Mouse (Mus musculus): ENCODE measurements around the gene Tmed3. TPM values are rescaled to one million over a fixed set of nuclear protein-coding genes. Genes with fewer than 3 reads are reported as not detected.

Tmed3 gene
- polyA plus RNA-seq (2012; rRNA removed): 21.2 and 35.3 TPM in 2 replicates

DNA sequence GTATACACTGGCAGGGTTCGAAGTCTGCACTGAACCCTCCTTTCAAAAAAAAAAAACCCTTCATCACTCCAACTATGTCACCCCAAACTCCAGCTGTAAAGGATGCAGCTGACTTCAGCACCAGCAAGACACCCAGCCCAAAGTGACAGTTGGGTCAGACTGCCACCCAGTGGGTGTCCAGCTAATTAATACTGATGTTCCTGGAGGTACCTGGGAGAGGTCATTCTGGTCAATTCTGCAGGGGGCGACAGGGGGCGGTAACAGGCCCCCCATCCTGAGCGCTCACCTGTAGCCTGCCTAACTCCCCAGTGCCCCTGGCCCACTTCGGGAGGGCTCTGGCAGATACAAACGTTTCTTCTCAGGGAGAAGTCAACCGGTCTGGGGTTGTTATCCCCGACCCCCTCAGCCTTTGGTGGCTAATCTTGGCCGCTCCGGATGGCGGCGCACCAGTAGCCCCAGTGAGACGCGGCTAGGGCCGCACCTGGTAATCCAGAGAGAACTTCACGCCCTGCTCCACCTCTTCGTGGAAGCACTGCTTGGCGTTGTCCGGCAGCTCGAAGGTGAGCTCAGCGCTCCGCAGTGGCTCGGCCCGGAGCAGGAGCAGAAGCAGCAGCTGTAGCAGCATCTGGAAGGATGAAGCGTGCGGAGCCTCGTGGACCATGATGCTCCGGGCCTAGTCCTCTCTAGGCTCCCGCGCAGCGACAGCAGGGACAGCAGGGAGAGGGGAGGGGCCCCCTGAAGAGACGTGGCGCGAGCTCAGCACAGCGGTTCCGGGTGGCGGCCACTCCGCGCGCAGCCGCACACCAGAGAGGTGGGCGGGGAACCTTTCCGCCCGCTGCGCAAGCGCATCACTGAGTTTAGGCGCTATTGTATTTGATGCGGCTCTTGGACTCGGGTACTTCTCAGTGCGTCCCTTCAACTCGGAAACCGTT is at the start of gene Tmed3:
Gene Tmed3 (minus strand): TSS at position 804 of the 932 bp plus-strand sequence.

DNA sequence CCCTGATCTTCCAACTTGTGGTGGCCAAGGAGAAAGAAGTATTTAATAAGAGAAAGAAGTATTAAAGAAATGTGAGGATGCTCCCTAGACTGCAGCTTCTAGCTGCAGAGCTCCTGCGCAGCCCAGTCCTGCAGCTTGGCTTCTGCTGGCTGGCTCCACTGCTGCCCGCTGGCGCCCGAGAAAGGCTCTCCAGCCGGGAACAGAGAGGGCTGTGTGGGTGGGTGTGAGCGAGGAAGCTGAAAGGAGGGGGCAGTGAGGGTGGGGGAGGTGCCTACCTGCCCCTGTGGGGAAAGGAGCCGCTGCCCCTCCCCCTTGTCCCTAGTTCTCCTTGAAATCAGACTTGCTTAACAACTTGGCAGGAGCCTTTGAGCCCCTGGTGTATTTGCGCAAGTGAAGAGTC is 33.4 kb upstream of the Tmed3 start, which contains the start of gene Ankrd34c:
Gene Ankrd34c (minus strand): TSS at position 181 of the 400 bp plus-strand sequence.

Other genes starting within 250 kb of the Tmed3 start
- 0.08 and 0.60 TPM in 2 replicates for gene Minar1, start 81.9 kb downstream of the Tmed3 start, polyA plus RNA-seq (2012; rRNA removed)
- gene Ankrd34c, start 33.4 kb upstream of the Tmed3 start, polyA plus RNA-seq (2012; rRNA removed): not detected in 2 replicates
- gene Rasgrf1, start 204.8 kb upstream of the Tmed3 start, polyA plus RNA-seq (2012; rRNA removed): 0.24 and 0.30 TPM in 2 replicates

Measured in central nervous system, embryonic 11.5 days (tissue).